In the genomic region with DNA sequence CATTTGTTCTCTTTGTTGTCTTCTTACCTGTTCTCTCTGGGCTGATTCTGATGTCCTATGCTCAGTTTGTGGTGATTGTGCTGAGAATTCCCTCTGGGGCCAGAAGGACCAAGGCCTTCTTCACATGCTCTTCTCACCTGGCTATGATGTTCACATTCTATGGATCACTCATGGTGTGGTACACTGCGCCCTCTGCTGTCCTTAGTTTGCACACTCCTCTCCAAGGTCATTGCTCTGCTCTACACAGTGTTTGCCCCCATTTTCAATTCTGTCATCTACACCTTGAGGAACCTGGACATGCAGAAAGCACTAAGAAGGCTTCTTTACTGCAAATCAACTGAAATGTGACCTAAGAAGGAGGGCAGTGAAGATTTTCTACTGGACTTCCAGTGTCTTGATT, we compare ENCODE assay signal across 10 mouse cellular contexts. TPM values are rescaled to one million over a fixed set of nuclear protein-coding genes. Genes with fewer than 3 reads are reported as not detected.
DNase-seq lines count a peak whose midpoint lies in the region; ATAC-seq lines count a peak whose summit lies in the region.
"Had no signal": no experiment of that assay in that cellular context is flagged by ENCODE, and none has a peak within 500 bp of the region (broad histone marks: within the 10 kb centered on the region; RNA-seq: fewer than 3 reads in every experiment).

No protein-coding gene starts in this region.

- H3K9ac ChIP-seq in embryonic facial prominence, embryonic 11.5 days (replicated peaks; ENCODE audit: low read length): no peak overlapping the region
- H3K9ac ChIP-seq: liver, embryonic 15.5 days had no signal

- no peaks in the 10 kb centered on the region for H3K9me3 ChIP-seq in embryonic facial prominence, embryonic 11.5 days (replicated peaks; ENCODE audit: control insufficient read depth, low read length)
- H3K9me3 ChIP-seq: liver, embryonic 15.5 days had no signal

- DNase-seq in frontal cortex, postnatal 25 days (ENCODE audit: low spot score in 2 of 2): no peak
- DNase-seq in spleen, adult 12 weeks (ENCODE audit: low spot score): peak; percentile 3
- no peak for DNase-seq in spleen, postnatal 14 days (ENCODE audit: low spot score in 2 of 2)
- DNase-seq in embryonic facial prominence, embryonic 11.5 days (ENCODE audit: low spot score): peak; percentile 8
- peak; percentile 81 for DNase-seq in splenic B cell, adult 2 months (ENCODE audit: low read depth, low spot score)
- no peak for DNase-seq in ovary, postnatal 14 days (ENCODE audit: low spot score)
- DNase-seq in heart, adult 8-10 months (ENCODE audit: low spot score): no peak

- ATAC-seq in frontal cortex, adult (ENCODE audit: low TSS enrichment): 0 out of 2 replicates have a peak, but pooled peaks have one; percentile 70
- ATAC-seq in embryonic facial prominence, embryonic 11.5 days (replicated peaks; ENCODE audit: insufficient number of reproducible peaks, low FRiP score, low TSS enrichment, low read depth): no peak

- H3K4me3 ChIP-seq in embryonic facial prominence, embryonic 11.5 days (ENCODE audit: low read depth, low read length): no peak overlapping the region
- H3K4me3 ChIP-seq: liver, embryonic 15.5 days had no signal

- H3K36me3 ChIP-seq in embryonic facial prominence, embryonic 11.5 days (replicated peaks; ENCODE audit: control insufficient read depth, insufficient read depth, low read depth, low read length): no peaks in the 10 kb centered on the region
- H3K36me3 ChIP-seq in splenic B cell, adult 2 months (ENCODE audit: control insufficient read depth, insufficient read depth, low read length, poor library complexity, severe bottlenecking): no peaks in the 10 kb centered on the region
- H3K36me3 ChIP-seq: liver, embryonic 15.5 days had no signal

- no peak overlapping the region for H3K27ac ChIP-seq in embryonic facial prominence, embryonic 11.5 days (replicated peaks; ENCODE audit: low read depth, low read length)
- H3K27ac ChIP-seq: liver, embryonic 15.5 days had no signal

- no peak overlapping the region for H3K4me2 ChIP-seq in embryonic facial prominence, embryonic 11.5 days (ENCODE audit: low read depth, low read length)
- H3K4me2 ChIP-seq: liver, embryonic 15.5 days had no signal

- 6% methylated on average over 1 of the region's 1 CpGs for WGBS in embryonic facial prominence, embryonic 11.5 days

- H3K27me3 ChIP-seq in embryonic facial prominence, embryonic 11.5 days (ENCODE audit: control insufficient read depth, insufficient read depth, low read length): no peaks in the 10 kb centered on the region
- no peaks in the 10 kb centered on the region; the same call in 1 of the 2 replicates for H3K27me3 ChIP-seq in splenic B cell, adult 2 months (ENCODE audit: control insufficient read depth, insufficient read depth, low read length, poor library complexity, severe bottlenecking)
- H3K27me3 ChIP-seq: liver, embryonic 15.5 days had no signal

- no peaks in the 10 kb centered on the region for H3K4me1 ChIP-seq in embryonic facial prominence, embryonic 11.5 days (ENCODE audit: control insufficient read depth, insufficient read depth, low read length)
- H3K4me1 ChIP-seq: liver, embryonic 15.5 days had no signal

RNA-seq across cellular contexts. Expression of gene Olfr98, which starts 13.0 kb away (rescaled TPM):
- polyA plus RNA-seq in embryonic facial prominence, embryonic 11.5 days (2014; fragmentation: Nextera tagmentation; extraction: Ambion mirVana): not detected in 2 replicates
- not detected for total RNA-seq in heart, adult 8-10 months (2022)
- polyA plus RNA-seq: gonadal fat pad, adult 2 months; liver, embryonic 15.5 days had no signal

RNA-seq across cellular contexts. Expression of gene Olfr97, which starts 13.4 kb away (rescaled TPM):
- polyA plus RNA-seq in embryonic facial prominence, embryonic 11.5 days (2014; fragmentation: Nextera tagmentation; extraction: Ambion mirVana): not detected in 2 replicates
- not detected for total RNA-seq in heart, adult 8-10 months (2022)
- polyA plus RNA-seq: gonadal fat pad, adult 2 months; liver, embryonic 15.5 days had no signal

RNA-seq across cellular contexts. Expression of gene H2-M3, which starts 19.5 kb away (rescaled TPM):
- polyA plus RNA-seq in embryonic facial prominence, embryonic 11.5 days (2014; fragmentation: Nextera tagmentation; extraction: Ambion mirVana): 1.4 and 1.8 TPM in 2 replicates
- total RNA-seq in heart, adult 8-10 months (2022): 1 to 10 TPM; 3.2 to 4.4 (median 3.6) TPM

RNA-seq across cellular contexts. Expression of gene Olfr96, which starts 30.6 kb away (rescaled TPM):
- polyA plus RNA-seq in embryonic facial prominence, embryonic 11.5 days (2014; fragmentation: Nextera tagmentation; extraction: Ambion mirVana): not detected in 2 replicates
- not detected for total RNA-seq in heart, adult 8-10 months (2022)
- polyA plus RNA-seq: gonadal fat pad, adult 2 months; liver, embryonic 15.5 days had no signal

RNA-seq across cellular contexts. Expression of gene Olfr99, which starts 32.7 kb away (rescaled TPM):
- polyA plus RNA-seq in embryonic facial prominence, embryonic 11.5 days (2014; fragmentation: Nextera tagmentation; extraction: Ambion mirVana): not detected in 2 replicates
- not detected for total RNA-seq in heart, adult 8-10 months (2022)
- polyA plus RNA-seq: gonadal fat pad, adult 2 months; liver, embryonic 15.5 days had no signal

Comparison
In these comparisons a context has a peak if more than half of its experiments do, and no peak if none do; other contexts are left out.
1. DNase-seq: peak in spleen, adult 12 weeks (single experiment), embryonic facial prominence, embryonic 11.5 days (single experiment) and splenic B cell, adult 2 months (single experiment); none in frontal cortex, postnatal 25 days (0 of 2), spleen, postnatal 14 days (0 of 2), ovary, postnatal 14 days (single experiment) and heart, adult 8-10 months (single experiment).